Mouse (Mus musculus) cerebellum, adult 9-10 months (tissue): ENCODE results near the gene Cep41.
A peak's percentile ranks its signal among the peaks of the same experiment; 100 is the strongest.

Experiments used
- DNase-seq: peaks from one replicate; pipeline ENCODE4 v3.0.0; 2022

The Cep41 gene

DNA sequence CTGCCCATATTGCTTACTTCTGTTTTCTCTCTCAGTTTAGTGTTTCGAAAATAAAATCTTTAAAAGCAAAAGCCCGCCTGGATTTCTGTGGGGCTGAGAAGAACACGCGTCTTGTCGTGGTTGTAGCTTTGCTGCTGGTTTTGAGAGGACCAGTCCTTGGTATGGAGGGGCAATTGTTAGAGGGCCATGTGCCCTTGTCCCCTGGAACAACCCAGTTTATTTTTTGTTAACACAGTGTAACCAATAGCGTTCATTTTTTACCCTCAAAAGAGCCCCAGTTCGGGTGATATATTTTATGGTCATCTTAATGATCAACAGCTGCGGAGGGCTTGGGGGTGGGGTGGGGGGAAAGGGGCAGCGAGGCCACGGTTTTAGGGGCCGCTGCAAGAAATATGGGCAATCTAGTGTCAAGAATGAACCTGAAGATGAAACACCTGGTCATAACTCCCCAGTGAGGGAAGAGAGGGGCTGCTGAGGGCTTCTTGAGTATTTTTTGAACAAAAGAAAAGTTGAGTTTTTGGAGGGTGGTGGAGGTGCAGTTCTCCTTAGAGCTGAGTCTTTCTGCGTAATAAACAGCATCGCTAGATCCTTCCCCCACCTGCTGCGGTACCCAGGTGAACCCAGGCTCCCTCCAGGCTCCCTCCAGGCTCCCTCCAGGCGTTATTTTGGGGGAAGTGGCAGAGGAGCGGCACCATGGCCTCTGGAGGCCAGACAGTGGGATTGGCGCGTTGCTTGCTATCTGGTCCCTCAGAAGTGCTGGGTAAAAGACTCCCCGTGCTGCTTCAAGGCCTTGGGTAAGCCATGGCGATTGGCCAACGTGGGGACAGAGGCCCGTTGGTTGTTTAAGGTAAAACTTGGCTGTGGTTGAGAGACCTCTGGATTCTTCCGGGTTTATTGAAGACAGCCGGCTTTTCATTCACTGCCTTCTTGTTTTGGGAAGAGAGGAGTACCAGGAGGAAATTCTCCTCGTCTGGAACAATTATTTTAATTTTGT, 17.1 kb upstream of the Cep41 start:
- DNase-seq: no peak

DNA sequence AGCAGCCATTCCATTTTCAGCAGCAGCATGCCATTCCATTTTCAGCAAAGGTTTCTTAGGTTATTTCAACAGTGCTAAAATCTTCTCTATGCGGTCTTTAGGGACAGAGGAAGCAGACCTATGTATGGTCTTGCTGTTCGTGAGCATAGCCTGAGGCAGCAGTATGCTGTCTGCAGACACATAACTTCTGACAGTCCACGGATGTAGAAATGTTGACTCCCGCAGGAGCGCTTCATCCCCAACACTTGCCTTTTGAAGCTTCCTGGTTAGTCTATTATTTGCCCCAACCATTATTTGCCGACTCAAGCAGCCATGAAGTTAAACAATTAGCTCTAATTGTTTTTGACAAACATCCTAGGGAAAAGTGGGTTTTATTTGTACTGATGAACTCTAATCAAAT, 15.6 kb upstream of the Cep41 start:
- DNase-seq: no peak

DNA sequence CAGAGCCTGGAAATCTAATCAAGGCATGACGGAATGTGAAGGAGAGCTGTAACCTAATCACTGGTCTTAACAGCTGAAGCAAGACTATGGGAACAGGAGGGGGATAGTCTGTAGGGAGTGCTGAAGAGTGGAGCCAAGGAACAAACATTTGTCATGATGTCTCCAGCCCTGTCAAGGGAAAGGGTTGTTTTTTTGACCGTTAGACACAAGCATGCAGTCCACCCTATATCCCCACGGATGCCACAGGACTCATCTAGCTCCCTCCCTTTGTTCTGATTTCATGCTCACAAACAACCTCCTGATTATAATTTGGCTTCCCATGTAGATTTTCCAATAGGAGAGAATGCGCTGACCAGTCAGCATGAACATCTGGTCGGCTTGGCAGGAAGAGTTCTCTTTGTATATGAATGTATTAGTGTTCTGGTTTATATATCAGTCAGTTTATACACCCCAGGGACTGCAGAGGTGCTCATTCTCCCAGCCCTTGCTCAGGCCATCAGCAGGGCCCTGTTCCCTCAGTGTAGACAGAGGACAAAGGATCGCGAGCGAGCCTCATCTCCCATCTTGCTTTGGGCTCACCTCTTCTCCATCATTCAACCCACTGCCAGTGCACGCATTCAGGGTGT, 10.5 kb upstream of the Cep41 start:
- DNase-seq: no peak

DNA sequence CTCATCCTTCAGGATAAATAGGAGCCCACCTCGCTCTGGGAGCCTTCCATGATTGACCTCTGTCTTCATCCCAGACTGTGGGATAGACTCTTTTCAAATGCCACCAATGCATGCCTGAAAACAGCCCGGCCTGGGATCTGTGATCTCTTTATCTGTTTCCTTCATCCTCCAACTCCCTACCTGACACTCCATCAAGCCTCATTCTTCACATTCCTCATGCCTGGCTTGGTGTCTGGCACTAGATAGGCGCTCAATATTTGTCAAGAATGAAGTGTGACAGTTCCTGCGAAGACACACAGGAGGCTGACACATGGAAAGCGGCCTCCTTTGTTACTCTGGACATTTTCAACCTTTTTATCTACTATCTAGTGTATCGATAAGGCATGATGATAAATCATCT, 9.9 kb upstream of the Cep41 start:
- DNase-seq: no peak

DNA sequence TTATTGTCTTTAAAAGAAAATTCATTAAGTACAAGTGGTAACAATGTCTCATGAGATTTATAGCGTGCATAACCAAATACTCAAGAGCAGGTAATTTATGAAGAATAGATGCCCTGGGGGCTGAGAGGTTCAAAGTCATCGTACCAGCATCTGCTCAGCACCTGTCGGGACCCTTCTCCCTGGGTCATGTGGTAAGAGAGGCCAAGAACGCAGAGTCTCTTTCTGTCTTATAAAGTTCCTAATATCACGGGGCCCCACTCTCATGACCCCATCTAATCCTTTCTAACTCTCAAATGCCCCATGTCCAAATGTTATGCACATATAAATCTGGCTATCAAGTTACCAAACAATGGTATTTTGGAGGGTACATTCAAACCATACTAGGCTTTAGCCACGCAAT, 9.3 kb upstream of the Cep41 start:
- DNase-seq: no peak

DNA sequence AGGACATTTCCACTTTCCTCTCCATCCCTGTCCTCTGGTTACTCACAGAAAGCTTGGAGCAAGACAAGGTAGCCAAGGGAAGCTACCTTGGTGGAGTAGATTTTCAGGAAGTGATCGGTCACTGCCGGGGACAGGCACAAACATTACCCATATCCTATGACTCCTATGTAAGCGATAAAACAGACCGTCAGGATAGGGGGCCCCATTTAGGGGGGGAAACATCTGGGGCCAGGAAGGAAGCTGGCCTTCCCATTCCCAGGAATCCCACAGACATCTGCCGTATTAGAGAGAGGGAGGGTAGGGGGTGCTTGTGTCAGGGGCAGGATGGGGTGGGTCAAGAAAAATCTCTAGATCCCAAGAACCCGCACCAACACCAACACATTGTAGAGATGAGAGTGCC, 6.6 kb upstream of the Cep41 start:
- no peak for DNase-seq

DNA sequence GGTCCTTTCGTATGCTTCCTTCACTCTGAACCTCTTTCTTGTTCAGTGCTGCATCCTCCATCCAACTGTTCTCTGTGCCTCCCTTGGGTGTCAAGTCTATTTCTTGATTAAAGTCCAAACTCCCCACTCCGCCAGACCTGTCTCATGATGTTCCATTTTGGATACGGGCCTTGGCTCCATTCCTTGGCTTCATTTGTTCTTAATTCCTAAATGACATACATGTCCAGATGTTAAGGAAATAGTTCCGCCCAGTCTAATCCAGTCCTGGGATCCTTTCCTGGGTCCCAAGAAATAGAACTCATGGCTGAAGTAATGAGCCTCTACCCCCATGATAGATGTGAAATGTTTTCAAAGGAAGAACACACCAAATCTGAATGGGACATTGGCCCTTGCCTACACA, 4.5 kb upstream of the Cep41 start:
- DNase-seq: no peak

DNA sequence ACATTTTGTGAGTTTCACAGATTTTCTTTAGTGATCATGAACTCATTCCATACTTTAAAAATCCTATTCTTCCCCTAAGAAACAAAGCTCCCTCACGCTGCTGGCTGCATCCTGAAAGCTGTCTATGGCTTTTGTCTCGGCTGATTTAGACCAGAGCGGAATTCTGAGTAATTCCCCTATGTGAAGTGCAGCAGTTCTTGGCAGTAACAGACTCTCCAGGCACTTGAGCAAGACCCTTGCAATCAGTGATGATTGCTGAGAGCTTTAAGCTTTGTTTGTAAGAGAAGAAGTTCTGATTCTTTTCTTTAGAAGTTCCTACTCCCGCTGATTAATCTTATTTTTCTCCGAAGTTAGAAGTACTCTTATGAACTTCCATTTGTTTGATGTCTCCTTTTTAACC, 3.9 kb upstream of the Cep41 start:
- DNase-seq: no peak

DNA sequence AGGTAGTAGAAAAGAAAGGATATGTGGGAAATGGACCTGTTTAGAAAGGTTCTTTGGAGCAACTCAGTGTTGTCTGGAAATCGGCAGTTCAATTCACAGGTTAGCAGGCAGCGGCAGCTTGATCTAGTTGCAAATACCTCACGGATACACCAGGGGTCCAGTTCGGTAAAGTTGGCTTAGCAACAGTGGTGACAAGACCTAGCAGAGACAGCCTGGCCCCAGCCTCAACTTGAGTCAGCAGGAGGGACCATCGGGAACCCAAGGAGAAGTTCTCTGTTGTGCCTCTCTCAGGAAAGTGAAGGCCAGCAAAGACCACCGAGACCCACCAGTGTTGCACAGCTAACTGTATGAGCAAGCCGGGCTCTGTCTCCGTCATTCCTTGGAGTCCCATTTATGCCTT, 1.6 kb upstream of the Cep41 start:
- peak; percentile 24 for DNase-seq

DNA sequence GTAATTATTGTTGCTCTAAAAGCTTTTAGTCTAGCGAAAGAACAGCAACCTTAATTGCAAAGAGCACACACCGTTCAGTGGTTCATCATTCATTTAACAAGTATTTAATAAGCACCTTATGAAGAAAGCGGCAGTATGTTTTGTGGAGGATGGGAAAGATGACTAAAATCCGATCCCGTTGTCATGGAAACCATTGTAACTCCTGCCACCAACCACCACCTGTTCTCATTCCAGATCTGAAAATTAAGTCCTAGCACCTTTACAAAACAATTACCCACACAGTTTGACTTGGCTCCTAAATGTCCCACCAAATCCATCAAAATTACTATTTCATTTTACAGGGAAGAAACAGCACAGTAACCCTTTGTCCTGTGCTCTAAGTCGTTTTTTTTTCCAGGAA, 660 bp upstream of the Cep41 start:
- DNase-seq: peak; percentile 77

DNA sequence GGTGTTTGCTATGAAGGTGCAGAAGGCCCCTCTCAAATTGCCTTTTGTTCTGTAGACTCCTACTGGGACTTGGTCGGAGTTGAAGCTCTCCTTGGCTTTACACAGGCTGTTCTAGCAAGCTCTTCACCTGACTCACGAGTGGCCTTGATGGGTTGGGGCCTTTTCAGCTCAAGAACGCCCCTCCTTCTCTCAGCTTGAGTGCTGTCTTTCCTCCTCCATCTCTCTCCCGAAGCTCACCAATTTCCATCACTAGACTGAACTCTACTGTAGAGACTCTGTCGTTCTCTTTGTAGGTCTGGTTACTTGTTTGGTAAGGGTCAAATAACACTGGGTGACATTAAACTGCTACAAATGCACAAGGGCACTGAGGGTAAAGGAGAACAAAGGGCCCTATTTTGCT, 723 bp downstream of the Cep41 start:
- DNase-seq: peak; percentile 17

DNA sequence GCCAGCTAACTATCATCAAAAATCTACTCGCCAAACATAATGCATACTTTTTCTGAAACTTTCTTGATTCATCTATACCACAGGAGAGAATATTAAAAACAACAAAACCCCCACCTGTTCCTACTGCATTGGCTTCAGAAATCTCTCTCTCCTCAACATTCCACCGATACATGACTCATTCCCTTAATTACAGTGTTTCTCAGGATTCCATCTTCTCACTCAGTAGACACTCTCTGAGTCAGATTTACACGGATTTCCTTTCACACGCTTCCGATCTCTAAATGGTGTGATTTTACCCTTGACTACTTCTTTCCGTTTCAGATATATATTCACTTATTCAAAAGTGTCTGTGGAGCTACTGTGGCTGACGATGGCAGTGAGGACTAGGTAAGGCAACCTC, 6.4 kb downstream of the Cep41 start:
- DNase-seq: no peak

DNA sequence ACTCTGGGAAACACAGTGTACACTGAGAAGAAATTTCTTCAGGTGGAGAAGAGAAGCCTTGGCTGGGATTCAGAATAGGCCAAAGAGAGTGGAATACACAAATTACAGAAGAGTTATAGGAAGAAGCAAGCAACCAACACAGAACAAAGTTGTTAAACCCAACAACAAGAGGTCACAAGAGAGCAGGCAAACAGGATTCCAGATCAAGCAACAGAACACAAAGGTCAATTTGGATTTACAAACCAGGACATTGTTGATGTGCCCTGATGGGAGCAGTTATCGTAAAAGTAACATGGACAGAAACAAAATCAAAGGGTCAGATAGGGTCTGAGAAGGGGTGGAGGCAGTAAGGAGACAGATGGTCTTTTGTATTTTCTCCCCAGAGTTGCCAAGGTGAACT, 9.0 kb downstream of the Cep41 start:
- DNase-seq: no peak

DNA sequence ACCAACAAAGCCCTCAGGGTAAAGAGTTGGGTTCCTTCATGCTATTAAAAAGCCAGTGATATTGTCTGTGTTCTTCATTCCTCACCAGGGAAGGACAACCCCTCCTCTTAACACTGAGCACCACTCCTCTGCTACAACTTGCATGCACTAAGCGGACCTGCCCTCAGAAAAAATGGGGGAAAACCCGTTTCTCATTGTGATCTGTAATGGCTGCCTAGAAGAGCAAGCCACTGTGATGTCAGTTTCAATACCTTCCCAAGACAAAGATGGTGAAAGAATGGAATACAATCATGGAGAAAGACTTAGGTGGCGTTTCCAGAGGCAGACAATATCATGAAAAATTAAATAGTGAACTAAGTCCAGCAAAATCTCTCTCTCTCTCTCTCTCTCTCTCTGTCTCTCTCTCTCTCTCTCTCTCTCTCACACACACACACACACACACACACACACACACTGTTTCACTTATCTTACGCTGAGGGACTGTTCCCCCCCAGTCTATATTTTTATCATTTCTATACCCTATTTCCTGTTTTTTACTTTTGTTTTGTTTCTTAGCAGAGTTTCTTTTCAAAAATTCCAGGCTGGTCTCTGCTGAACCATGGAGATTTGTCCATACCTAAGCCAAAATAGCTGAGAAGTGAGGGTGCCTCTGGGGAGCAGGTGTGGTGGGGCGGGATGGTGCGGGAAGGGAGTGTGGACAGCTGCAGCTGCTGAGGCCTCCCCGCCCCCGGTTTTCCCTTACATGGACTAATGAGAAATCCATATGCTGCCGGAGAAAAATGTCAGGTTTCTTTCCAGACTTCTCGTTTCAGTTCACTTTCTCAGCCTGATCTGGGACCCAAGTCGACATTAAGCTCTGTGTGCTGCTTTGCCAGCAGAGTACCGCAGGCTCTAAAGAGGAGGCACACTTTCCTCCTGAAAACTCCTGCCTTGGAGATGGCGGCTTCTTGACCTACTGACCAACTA, 11.3 kb downstream of the Cep41 start:
- DNase-seq: no peak

DNA sequence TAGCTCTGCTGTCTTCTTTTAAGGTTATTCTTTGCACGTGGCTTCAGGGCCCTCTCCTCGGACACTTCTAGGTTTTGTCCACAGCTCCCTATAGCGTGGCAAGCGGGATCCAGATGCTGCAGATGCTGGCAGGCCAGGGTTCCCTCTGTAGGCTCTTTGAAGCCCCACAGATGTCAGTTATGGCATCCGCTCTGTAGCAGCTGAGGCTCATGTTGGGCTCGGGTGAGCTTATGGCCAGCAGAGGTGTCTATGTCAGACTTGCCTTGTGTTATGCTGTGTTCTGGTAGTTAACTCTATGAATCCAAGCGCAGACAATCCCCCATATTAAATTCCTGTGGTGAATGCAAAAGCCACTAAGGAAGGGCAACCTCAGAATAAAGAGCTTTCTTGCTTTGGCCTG, 13.1 kb downstream of the Cep41 start:
- no peak for DNase-seq

DNA sequence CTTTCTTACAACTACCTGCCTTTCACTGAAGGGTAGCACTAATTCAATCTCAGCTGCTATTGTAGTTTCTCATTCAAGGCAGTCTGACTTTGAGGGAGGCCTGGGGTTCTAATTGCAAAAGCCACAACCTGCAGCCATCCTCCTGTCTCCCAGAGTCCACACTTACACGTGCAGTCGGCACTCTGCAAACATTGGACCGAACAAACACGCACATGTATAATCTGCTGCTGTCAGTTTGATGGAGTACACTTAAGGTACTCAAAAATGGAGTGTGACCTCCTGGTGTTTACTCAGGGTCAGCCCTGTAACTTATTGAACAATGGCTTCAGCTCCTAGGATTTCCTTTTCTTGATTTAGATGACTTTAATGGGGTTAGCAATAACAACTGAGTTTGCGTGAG, 14.0 kb downstream of the Cep41 start:
- no peak for DNase-seq

DNA sequence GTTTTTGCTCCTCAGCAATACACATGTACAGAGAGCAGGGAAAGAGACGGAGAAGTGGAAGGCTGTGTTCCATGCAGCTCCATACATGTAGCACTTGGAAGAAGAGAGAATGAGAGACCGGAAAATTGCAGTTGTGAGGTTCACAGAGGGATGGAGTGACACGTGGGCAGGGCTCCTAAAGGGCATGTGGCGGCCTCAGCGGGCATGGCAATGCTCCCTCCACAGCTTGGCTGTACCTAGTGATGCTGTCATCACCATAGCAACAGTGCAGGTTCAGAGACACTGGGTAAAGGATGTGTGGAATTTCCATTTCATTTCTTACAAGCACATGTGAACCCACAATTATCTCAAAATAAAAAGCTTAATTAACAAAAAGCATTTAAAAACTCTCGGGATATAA, 15.1 kb downstream of the Cep41 start:
- DNase-seq: peak; percentile 21

DNA sequence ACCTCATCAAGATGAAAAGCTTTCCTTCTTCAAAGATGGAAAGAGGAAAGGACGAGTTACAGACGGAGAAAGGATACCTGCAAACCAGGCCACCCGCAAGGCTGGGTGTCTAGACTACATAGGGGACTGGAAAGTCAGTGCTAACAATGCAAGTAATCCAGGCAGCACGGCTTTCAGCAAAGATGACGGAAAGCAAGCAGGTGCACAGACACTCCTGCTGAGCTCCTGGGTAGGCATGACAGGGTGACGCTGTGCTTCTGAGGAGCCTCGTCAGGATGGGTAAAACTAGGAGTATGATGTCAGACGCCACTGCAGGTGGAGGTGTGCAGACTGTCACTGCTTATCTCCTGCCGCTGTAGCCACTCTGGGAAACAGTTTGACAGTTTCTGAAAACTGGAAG, 16.0 kb downstream of the Cep41 start:
- DNase-seq: no peak

DNA sequence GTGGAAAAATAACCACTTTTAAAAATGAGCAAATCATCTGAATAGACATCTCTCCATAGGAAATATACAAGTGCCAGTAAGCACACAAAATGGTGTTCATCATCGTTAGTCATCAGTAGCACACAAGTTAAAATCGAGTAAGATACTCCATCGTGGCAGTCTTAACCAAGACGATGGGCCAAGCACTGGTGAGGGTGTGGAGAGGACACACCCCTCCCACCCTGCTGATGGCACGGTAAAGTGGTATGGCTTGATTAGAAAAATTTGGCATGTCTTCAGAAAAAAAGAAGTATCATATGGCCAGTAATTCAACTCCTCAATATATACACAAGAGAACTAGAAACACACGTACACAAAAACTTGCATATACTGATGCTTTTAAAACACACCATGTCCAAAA, 17.0 kb downstream of the Cep41 start:
- DNase-seq: no peak

DNA sequence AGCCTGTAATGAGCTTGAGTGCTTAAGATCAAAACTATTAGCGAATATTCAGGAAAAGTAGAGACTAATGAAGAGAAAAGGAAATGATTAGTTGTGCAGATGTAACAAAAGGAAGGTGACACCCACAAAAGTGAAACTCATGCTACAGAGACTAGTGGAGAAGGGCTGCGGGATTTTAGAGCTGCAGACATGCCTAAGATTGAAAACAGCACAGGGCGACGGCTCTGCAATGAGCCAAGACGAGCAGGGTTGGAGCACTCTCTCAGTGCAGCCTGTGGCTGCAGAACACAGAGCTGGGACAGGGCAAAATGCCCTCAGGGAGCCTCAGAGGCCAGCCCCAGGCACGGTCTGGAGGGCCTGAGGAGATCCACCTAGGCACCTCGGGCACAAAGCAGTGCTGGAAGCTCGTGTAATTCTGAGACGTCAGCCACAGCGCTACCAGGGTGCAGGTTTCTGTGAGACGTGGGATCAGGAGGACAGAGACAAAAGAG, 18.2 kb downstream of the Cep41 start:
- DNase-seq: no peak

DNA sequence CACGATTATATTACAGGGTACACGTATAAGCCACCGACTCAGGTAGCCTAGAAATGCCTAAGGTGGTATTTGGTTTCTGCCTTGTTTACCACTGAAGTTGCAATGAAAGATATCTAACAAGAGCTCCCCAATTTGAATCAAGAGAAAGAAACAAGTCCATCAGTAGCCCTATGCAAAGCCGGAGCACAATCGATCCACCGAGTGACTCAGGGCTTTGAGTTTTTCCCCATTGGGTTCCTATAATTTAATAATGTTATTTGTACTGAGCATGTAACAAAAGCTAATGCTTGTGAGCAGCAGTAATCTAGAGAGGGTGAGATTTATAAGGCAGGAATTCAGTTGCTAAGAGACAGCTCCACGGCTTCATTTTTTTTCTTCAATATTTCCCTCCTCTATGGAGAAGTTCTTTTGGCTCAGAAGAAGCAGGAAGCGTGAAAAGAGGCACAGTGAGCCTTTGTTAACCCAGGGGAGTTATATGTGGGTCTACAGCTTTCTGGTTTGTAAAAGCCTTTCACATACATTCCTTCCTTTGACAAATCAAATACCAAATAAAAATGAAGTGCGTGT, 18.8 kb downstream of the Cep41 start:
- DNase-seq: no peak

DNA sequence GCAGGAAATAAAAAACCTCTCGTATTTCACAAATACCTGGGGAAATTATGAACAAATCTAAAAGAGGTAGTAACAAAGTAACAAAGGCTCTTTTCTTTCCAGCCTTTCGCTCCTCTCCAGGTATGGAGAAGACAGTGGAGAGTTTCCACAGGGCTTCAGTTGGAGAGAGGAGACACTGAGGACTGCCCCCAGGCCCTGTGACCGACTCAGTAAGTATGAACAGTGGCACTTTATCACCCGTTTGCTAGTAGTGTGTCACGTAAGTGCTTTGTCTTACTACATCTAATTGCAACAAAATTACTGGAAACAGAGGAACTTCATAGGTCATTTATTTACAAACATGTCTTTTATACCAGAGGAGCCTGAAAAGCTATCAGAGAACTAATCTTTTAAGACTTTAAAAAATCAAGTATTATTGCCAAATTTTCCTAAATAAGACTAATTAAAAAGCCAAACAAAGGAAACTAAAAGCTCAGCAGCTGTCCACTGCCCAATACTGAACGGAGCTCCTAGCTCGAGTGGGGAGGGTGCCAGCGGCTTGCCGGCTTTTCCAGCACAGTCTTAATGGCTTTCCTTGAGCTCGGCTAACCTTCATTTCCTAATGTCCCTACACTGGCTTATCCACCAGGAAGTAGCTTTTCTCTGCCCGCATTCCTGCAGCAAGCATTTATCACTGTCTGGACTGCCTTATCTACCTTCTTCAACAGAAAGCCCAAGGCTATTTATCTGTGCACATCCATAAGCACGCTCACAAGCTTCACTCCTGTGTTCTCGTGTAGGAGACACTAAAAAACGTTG, 19.6 kb downstream of the Cep41 start:
- DNase-seq: no peak
